Mouse (Mus musculus) right cerebral cortex, postnatal 14 days (tissue): ENCODE data around the gene Hnrnph2.

Experiments used
- DNase-seq: peaks from one replicate; pipeline ENCODE4 v3.0.0; 2022

The Hnrnph2 gene

DNA sequence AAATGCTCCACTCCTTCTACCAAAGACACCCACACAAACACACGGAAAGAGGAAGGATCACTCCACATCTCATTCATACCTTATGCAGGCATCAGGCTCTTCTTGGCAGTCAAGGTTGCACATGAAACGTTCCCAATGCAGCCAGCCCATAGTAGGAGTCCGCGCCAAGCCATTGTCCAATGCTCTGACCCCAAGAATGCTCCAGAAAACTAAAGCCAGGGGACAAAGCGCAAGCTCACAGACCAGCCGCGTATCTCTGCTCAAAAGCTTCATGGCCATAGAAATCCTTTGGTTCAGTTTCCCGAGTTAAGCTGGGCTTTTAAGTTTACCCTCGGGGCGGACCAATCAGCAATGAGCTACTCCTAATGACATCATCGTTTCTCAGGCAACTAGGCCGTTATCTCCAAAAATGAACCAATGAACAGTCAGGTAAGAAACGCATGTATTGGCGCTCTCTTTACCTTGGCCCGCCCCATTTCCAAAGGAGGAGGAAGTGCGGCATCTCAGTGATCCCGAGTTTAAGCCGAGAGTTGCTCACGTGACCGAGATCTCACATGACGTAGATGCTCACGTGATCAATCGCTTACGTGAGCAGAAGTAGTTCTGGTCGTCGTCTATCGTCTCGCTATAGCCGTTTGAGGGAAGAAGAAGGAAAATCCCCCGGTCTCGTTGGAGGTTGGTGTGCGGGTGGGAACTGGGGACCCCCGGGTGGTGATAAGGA is at the start of gene Hnrnph2, which contains the start of gene Gla:
TSS of gene Hnrnph2 (plus strand) at position 521 of the 721 bp plus-strand sequence.
TSS of gene Gla (minus strand) at position 467 of the 721 bp plus-strand sequence.
- DNase-seq: peak; percentile 79

DNA sequence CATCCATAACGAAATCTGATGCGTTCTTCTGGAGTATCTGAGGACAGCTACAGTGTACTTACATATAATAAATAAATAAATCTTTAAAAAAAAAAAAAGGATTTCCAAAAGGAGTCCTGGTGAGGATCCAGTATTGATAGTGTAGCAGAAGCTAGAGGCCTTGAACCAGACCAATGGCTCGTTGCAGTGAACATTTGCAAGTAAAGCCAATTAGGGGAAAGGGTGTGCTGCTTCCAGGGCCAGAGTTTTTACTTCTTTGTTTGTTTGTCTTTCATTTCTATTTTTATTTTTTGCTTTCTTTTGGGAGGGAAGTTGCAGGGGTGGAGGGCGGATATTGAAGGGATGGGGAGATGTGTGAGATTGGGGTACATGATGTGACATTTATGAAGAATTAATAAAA is 47.7 kb upstream of the Hnrnph2 start:
- DNase-seq: no peak

DNA sequence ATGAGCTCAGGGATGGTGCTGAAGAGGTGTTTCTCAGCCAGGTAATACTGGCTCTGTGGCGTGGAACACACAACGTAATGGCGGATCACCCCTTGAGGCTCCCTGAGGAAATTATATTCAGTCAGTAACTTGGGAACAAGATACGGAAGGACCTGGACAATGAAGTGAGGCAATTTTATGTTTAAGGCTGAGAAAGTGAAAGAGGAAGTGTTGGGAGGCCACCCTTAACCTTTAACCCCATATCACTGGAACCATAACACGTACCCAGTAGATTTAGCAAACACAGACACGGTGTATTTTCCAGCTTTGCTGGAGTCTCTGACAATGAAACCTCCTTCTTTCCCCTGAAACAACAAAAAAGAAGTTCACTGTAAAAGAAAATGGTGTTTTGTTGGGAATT is 46.6 kb upstream of the Hnrnph2 start:
- DNase-seq: no peak

DNA sequence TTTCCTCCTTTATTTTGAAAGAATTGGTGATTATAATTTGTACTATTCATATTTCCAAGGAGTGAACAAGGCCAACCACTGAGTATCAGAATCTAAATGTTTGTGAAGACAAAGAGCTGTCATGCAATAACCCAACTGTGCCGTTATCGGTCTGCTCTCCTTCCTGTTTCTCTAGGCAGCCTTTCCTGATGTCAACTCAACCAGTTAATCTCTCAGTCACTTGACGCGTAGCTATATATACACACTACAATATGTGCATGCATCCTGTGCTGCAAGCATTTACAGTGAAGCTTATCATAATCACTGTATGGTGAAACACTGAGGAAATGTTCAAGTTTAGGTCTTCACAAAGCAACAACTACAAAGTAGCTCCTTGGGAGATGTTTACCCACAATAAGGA is 36.7 kb upstream of the Hnrnph2 start:
- no peak for DNase-seq

DNA sequence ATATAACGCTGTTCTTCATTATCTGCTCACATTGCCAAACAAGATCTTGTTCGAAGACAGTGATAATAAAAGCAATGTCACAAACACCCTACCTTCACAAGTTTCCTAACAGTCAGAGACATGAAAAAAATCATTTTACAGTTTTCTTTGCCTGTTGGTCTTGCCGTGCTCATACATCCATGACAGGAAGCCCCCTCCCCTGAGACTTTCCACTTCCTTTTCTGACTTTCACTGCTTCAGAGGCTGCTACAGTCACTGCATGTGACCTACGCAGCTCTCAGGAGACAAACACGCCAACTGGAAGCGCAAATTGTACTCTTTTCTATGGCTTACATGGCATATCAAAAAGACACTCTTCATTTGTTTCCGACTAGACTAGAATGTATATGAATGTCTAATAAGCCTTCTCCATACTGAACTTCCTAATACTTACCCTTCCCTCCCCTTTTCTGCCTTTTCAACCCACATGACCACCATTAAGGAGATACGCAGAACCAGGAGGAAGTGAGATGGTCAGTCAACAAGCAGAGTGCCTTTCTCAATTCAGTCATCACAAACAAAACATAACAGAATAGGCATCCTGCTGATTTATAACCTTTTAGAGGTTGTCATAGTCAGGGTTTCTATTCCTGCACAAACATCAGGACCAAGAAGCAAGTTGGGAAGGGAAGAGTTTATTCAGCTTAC is 34.3 kb upstream of the Hnrnph2 start:
- DNase-seq: no peak

DNA sequence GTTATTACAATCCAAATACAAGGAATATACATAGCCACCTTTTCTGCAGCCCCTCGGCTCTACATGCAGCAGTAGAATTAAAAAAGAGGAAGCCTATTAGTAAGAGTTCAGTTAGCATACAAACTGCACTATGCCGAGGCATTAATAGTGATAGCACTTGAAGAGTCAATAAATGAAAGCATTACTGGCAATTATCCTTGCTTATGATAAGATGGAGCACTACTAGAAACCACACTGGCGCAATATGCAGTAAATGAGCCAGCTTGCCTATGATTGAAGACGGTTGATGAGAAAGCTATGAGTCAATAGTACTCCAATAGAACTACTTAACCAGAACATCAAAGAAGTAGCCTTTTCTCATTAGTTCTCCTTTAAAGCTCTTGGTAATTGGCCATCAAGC is 23.1 kb upstream of the Hnrnph2 start:
- no peak for DNase-seq

DNA sequence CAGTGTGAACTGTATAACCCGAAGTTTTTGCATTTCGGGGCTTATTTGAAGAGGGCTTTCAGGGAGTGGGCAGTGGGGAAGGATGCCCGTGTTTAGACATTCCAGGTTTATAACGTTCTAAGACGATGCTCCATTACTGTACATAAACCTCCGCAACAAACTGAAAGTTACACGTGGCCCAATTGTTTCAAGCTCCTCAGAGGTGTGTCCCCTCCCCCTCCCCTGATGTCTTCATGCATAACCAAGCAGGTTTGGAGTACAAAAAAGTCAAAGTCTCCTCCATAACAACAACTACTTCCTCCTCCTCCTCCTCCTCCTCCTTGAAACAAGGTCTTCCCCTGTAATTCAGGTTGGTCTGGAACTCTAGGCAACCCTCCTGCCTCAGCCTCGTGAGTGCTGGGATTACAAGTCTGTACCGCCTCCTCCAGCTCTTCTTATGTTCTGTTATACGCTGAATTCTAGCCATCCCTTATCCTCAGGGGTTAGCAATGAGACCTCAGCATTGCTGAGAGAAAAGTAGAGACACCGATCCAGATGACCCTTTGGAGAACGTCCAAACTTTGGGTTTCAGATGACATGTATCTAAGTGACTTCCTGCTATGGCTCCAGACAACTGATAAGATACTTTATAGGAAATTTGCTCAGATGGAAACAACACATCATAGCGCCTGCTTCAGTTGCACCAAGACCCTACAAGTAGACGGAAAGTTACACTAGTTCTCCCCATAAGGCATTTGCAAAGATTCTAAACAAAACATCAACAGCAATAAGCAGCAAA is 20.3 kb upstream of the Hnrnph2 start:
- no peak for DNase-seq

DNA sequence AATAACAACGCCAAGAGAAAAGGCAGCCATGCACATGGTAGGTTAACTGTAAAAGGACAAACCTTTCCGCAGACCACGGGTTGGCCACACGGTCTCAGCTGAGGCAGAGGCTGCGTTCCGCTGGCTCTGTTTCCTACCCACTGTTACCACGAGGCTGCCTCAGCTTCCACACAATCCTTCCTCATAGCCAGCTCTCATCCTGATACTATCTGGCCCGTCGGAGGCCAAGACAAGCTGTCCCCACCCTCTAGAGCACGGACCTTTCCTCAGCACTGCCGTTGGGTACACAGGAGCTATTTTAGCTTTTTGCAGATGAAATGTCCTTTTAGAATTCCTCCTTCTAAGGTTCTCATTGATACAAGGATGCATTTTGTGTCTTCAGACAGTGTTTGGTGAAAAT is 18.7 kb upstream of the Hnrnph2 start:
- no peak for DNase-seq

DNA sequence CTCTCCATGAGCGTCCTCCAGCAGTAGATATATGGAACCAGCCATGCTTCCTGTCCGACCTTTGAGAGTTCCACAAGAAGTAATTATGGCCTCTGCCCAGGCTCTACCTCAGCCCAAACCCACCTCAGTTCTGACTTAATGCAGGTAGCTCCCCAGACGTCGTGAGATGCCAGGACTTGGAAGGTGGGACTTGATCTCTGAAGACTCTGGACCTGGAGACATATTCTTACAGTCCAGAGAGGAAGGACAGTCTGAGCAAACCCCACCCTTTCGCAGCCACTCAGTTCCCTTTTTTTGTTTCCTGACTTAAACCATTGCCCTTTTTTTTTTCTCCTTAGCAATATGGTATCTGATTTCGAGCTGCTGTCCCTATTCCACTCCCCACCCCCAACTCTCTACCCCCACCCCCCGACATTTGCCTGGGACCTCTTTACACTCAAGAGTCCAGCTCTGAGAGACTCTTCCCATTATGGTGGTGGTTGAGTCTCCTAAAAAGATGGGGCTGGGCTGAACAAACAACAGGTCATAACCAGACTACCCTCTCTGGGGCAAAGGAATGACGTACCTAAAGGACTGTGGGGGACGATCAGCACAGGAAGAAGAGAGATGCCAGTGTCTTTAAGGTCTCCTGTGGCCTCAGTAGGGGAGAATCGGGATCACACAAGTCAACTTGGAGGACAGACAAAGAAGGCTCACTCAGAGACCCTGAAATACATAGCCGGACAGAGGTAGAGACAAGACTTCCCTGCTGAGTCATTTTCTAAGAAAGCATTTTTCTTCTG is 17.9 kb upstream of the Hnrnph2 start, which contains the start of gene Btk:
TSS of gene Btk (minus strand) at position 683 of the 782 bp plus-strand sequence.
- DNase-seq: no peak

DNA sequence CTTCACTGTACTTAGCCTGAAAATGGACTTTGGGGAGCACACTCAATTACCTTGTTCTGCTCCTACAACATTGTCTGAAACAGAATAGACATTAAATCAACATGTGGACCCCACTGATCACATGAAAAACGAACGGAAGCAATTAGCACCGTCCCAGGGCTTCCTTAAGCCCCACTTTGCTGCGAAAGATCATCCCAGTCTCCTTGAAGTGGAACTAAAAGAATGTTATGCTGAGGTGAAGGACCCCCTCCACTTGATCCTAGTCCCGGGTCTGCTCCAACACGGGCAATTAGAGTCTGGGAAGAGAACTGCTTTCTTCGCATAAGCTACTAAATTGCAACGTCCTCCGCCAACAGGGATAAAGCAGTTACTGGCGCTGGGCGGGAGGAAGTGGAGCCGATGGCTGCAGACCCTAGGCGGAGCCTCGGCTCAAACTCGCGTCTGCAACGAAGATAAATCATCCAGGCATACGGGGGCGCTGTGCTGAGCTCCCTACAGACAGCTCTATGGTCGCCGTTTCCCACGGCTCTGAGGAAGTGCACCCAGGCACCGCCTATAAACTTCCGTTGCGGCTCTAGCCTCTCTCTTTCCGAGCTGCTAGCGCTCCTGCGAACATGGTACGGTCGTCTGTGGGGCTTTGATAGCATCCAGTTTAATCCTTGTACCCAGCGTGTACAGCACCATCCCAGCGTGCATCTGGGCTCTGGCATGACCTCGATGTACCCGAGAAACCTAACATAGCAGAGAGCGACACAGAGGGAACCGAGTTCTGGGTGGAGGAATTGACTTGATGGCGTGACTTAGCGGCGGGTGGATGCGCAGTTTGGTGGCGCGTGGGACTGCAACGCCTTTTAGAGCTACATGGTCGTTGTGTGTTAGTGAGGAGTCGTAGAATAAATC is 15.6 kb upstream of the Hnrnph2 start, which contains the start of gene Rpl36a:
TSS of gene Rpl36a (plus strand) at position 552 of the 900 bp plus-strand sequence.
- DNase-seq: peak; percentile 92

DNA sequence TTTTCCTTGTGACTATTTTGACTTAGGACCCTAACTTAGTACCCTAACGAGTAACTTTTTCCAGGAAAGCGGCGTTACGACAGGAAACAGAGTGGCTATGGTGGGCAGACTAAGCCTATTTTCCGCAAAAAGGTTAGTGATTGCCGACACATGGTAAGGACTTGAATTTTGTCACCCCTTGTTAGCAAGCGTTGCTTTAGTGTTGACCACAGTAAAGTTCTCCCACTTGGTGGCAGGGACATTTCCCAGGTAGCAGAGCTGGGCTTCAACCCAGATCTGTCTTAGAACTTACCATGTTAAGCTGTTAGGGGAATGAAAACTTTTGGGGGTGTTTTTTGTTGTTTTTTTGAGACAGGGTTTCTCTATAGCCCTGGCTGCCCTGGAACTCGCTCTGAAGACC is 14.5 kb upstream of the Hnrnph2 start:
- DNase-seq: no peak

DNA sequence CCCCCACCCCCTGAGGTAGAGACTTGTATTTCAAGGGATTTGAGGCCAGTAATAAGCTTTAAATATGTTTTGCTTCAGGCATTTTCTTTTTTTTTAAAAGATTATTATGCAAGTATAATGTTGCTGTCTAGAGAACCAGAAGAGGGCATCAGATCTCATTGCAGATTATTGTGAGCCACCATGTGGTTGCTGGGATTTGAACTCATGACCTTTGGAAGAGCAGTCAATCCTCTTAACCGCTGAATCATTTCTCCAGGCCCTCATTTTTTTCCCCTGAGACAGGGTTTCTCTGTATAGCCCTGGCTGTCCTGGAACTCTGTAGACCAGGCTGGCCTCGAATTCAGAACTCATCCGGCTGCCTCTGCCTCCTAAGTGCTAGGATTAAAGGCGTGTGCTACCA is 12.7 kb upstream of the Hnrnph2 start:
- no peak for DNase-seq

DNA sequence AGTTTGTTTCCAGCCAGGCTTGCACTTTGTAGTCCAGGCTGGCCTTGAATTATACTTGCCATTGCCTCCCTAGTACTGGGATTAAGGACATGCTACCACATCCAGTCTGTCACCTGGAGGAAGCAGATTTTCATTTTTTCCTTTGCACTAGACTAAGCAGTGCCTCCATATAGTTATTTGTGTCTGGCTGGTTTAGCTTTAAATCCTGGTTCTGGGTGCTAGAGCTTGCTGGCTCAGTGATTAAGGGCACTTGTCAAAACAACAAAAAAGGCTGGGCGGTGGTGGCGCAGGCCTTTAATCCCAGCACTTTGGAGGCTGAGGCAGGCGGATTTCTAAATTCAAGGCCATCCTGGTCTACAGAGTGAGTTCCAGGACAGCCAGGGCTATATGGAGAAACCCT is 12.0 kb upstream of the Hnrnph2 start:
- no peak for DNase-seq

DNA sequence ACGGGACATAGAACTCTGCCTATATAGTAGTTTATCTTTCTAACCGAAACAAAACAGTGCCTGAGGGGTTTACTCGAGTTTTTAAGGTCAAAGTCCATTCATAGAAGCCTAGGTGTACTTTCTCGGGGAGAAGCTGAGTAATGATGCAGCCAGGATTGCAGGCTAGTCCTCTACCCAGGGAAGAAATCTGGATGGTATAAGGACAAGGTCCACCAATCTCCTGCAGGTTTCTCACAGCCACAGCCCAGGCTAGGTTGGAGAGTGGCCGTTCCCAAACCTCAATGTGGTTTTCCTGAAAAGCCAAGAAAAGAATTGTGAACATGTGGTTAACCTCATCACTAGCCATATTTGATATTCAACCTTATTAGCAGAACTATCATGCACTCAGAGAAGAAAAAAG is 11.1 kb upstream of the Hnrnph2 start:
- DNase-seq: no peak

DNA sequence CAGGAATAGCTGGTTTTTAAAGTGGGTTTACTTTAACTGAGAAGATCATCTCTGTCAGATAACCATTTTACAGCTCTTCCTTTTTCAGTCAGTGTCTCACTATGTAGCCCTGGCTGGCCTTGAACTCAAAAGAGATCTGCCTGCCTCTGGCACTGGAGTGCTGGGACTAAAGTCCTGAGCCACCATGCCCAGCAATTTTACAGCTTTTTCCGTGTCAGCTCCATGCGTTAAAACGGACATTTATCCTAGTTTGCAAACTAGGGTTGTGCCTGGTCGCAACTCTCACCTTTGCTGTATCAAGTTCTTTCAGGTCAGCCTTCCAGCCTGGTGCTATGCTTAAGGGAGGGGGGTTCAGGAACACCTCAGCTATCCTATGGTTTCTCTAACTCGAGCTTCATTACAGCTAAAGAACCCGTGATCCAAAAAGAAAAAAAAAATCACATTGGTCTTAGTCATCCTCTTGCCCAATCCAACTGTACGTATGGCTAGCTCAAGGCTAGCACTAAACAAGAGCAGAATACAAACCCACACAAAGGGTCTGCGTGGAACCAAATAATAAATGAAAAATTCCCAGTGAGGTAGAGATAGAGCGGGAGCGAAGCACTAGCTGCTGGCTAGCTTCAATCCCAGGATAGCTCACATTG is 935 bp upstream of the Hnrnph2 start:
- no peak for DNase-seq

DNA sequence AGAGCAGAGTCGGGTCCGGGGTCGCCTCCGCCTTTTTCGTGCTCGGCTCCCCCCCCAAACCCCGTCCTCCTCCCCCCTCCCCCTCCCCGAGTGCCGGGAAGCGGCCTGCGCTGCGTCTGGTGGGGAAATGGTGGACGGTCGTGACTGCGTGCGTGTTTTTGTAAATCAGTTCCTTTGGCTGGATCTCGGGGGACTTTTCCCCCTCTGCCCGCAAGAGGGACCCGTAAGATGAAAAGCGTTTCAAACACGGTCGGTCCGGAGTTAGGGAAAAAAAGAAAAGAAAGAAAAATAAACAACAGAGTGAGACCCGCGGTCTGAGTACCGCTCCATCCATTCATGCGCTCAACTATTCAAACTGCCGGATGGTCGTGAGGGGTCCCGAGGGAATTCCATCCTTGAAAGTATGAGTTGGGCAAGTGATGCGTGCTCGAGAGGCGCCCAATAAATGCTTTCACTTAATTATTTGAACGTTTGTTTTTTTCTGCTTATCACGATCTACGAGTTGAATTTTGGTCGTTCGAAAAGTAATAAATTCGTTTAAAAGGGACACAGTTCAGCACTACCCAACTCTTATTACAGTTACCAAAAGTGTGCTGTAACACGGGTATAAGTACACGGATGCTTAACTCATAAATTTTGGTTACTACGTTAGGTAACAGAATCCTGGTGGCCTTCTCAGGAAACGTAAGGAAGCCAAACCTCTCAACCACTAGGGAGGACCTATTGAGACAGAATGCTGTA is 571 bp downstream of the Hnrnph2 start:
- DNase-seq: peak; percentile 49

DNA sequence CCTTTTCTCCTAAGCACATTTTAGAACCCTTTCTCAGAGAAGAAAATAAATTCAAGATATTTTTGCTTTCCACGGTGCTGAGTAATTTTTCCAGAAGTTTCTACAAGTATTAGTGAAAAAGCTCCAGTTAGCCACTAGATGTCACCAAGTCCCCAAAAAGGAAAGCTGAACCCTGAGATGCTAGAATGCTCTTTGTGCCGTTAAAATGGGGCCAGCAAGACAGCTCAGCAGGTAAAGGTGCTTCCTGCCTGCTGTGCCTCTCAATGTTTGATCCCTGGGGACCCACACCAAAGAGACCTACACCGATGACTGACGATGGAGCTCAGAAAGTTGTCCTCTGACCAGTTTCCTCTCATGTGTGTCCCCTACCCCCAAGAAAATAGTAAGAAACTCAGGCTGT is 8.5 kb downstream of the Hnrnph2 start:
- DNase-seq: no peak

DNA sequence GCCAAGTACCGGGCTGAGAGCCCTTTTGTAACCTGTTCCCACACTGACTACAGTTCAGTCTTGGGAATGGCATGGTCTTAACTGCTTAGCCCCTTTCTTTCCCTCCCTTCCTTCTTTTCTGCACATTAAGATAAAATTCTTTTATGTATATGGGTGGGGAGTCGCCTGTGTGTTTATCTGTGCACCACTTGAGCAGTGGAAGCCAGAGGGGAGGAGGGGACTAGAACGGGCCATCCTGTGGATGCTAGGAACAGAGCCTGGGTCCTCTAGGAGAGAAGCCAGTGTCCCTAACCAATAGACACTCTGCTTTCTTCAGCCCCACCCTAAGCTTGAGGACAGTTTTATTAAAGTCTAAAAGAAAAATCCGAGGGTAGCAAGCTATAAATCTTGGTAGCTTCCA is 10.0 kb downstream of the Hnrnph2 start:
- no peak for DNase-seq

DNA sequence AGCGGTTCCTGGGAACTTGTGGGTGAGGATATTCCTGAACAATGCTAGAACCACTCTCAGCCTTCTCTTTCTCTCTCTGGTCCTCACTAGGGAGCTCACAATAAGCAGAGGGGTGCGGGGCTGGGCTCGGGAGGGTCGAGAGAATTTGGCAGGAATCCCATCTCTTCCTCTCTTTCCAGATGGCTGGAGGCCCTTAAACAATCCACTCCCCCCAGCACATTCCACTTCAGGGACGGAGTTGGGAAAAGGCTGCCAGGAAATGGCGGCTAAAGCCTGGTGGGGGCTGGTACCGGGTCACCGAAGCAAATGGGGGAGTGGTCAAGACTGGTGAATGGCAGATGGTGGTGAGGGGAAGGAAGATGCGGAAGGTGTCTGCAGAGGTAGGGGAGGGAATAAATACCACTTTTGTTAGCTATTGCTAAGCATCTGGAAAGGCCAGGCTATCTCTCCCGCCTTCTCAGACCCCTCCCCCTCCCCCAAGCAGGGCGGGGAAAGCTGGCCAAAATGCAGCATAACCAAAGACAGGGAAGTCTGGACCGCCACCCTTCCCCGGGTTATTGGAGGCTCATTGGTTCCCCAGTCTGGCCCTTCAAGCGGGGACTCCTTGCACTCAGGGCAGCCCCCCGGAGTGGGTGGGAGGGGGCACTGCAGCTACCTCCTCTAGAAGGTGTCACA is 11.4 kb downstream of the Hnrnph2 start:
- DNase-seq: peak; percentile 9

DNA sequence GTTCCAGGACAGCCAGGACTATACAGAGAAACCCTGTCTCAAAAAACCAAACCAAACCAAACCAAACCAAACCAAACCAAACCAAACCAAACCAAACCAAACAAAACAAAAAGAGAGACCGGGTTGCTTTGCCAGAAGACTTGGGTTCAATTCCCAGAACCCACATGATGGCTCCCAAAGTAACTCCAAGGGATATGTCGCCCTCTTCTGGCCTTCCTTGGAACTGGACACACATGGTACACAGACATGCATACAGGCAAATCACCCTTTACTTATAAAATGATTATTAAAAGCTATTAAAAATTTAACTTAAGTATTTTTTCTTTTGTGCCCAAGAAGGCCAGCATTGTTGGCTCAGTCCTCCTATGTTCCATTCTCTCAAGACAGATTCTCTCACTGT is 13.3 kb downstream of the Hnrnph2 start:
- DNase-seq: no peak
